Mouse (Mus musculus) layer of hippocampus, postnatal 36 days (tissue): ENCODE measurements around the gene 4930415O20Rik. TPM values are rescaled to one million over a fixed set of nuclear protein-coding genes. Genes with fewer than 3 reads are reported as not detected.
"Not testable (repeated sequence)": the region's sequence is repeated elsewhere in the genome, so short reads cannot be mapped to it uniquely, and the experiment has no call there.

Experiments
- DNase-seq, 2 experiments: peaks; one replicate each; pipeline ENCODE4 v3.0.0; 2022
- total RNA-seq, 2 experiments: library from RNA; stranded (reverse); gene quantifications; 2 replicates each; pipeline ENCODE4 v1.2.3; 2021

Gene 4930415O20Rik
- total RNA-seq, 2 experiments from 2014 or later, result not detected

DNA sequence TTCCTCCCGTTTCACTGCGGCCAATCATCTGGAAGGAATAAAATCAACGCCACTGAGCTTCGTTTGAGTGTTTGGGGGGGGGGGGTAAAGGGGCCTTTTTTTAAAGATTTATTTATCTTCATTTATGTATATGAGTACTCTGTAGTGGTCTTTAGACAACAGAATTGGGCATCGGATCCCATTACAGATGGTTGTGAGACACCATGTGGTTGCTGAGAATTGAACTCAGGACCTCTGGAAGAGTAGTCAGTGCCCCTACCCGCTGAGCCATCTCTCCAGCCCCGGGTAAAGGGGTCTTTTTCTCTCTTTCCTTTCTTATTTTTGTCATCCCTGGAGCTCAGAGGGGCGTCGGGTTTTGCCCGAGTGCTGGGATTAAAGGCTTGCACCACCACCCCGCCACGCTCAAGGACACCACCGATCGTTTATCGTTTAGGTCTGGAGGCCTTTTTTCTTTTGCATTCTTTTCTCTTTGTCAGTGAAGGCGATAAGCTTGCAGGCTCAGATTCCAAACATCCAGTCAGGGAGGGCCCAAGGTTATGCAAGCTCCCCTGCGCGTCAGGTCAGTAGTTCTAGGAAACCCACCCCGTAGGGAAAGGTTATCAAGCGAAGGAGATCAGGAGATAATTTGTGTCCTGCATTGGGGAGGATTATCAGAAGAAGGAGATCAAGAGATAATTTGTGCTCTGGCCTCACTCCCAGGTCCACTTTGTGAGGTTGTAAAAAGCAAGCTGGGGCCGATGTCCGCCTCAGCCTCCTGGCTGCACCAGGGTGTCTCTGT is 2.4 kb upstream of the 4930415O20Rik start:
- DNase-seq, result no peak

DNA sequence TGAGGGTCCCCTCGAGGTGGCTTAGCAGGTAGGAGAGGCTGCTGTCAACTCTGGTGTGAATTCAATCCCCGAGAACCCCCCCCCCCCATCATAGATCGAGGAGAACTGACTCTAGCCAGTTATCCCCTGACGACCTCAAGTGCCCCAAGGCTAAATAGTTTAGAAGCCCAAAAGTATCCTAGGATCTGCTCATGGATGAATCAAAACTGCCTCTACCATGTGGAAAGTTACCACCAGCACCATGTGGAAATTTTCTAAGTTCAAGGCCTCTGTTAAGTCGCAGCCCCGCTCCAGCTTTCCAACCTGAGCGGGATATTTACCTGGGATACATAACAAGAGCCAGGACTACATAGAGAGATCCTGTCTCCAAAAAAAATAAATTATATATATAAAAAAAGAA is 1.6 kb upstream of the 4930415O20Rik start:
- no peak for DNase-seq

DNA sequence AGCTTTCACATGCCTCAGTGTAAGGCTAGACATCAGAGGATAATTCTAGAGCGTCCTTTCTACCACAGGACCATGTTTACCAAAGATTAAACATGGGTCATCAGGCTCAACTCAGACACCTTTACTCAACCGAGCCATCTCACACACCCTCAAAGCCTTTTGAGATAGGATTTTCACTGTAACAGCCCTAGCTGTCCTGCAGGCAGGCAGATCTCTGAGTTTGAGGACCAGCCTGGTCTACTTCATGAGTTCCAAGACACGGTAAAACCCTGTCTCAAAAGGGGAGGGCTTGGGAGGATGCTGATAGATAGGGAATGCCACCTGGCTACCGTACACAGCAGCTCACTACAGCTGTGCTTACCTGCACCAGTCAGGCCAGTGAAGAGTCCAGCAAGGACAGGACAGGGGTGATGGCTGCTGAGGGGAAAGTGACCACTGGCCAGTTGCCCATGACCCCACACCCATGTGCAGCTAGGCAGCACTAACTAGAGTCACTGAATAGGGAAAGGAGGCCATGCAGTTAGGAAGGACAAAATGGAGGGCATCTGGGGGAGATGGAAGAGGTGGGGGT is 924 bp upstream of the 4930415O20Rik start:
- DNase-seq, result no peak

DNA sequence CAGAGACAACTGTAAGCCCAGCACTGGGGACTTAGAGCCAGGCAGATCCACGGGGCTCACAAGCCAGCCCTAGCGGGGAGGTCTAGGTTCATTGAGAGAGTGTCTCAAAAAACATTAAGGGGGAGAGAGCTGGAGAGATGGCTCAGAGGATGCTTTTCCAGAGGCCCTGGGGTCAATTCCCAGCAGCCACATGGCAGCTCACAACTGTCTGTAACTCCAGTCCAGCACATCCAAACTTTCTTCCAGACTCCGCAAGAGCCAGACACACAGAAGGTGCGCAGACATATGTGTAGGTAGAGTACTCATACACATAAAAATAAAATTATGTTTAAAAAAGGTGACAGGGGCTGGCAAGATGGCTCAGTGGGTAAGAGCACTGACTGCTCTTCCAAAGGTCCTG is 2.5 kb downstream of the 4930415O20Rik start:
- no peak for DNase-seq

DNA sequence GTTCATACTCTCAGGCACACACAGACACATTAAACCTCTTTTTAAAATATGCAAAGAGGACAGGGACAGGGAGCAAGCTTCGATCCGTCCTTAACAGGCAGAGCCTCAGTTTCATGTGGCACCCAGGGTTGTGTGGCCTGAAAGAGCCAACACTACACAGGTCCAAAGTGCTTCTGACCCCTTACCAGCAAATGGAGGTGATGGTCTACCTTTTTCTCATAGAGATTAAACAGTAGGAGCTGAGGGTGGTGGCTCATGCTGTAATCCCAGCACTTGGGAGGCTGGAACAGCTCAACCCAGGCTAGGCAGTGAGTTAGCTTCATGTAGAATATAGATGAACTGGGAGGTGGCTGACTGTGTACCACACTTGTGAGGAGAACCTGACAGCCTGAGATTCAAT is 8.5 kb downstream of the 4930415O20Rik start:
- no peak for DNase-seq

DNA sequence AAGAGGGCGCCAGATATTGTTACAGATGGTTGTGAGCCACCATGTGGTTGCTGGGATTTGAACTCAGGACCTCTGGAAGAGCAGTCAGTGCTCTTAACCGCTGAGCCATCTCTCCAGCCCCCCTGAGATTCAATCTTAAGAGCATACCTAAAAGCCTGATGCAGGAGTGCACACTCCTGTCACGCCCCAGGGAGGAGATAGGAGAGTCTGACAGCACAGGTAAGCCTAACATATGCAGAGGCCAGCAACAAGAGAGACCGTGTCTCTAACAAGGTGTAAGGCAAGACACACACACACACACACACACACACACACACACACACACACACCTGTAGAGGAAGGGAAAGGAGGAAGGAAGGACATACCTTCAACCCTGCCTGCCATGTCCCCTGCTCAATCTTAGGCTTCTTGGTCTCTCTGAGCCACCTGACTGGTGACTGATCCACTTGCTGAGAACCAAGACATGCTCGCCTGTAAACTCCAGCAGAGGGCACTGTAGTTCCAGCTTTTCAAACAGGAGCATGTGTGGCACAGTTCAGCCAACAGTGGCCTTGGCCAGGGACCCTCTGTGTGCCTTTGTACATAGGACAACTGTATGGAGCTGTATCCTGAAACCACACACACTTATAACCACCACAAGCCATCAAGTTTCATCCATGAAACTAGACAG is 9.1 kb downstream of the 4930415O20Rik start:
- peak; percentile 60 to 67 for DNase-seq

DNA sequence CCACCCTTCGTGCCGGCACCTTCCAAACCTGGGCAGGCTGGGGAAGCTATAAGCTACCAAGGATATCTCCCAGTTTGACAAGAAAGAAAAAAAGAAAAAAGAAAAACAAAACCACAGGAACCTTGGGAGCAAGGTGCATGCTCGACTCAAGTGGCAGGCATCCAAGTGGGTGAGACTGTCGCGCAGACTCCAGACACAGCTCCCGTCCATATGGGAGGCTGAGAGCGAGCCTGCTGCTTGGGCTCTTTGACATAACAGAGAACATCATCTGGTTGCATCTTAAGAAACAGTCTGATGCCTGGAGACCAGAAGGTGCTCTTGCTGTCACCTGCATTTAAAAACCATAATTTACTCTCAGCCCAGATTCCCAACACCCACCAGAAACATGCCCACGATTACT is 11.6 kb downstream of the 4930415O20Rik start:
- no peak for DNase-seq

DNA sequence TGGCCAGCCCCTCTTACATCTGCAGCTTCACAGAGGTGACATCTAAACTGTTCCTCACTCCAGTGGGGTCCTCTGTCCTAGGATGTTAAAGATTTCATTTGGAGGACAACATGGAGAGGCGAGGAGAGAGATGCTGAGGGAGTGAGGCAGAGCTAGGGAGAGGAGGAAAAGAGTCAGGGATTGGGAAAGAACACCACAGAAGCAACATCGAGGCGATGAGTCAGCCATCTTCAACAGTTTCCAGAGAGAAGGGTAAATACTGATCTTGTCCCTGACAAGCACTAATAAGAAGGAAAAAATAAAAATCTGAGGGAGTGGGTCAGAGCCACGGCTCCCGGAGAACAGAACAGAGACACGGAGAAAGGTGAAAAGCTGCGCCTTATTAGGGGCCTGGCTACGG is 12.2 kb downstream of the 4930415O20Rik start:
- DNase-seq, result no peak

DNA sequence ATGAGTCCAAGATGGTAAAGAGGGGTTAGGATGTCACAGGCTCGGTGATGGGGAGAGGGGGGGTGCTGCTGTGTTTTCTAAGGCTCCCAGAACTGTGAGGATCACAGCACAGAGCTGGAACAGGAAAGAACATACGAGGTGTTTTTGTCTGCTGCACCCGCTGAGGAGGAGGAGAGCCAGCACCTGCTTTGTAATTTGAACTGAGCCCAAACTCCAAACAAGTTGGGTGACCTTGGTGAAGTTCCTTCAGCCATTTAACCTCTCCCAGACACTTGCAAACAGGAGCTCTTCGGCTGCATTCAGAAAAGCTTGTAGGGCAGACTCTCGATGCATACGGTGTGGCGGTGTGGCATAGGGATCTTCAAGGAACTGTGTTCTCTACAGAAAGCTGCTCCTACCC is 14.6 kb downstream of the 4930415O20Rik start:
- DNase-seq, result no peak

DNA sequence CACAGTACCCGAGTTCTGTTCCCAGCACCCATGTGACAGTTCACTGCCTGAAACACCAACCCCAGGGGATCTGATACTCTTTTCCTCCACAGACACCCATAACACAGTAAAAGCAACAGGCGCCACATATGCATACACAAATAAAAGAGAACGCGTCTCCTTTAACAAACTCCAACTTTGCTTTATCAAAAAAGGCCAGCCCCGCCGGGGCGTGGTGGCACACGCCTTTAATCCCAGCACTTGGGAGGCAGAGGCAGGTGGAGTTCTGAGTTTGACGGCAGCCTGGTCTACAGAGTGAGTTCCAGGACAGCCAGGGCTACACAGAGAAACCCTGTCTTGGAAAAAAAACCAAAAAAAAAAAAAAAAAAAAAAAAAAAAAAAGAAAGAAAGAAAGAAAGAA is 15.3 kb downstream of the 4930415O20Rik start:
- not testable (repeated sequence) for DNase-seq

DNA sequence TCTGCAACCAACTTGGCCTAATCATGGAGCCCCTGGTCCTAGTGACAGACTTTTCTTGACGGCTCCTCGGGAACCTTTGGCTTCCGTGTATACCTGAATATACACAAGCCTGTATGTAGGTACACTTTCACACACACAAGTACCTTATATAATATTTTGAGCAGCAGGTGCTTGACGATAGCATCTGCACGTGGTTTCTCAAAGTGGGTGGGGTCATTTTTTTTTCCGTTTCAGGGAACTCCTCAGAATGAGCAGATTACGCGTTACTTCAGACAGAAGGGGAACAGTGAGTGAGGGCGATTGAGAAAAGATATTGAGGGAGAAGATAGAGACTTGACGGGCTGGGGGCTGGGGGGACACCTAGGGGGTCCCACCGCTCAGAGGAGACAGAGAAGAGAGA is 16.9 kb downstream of the 4930415O20Rik start:
- DNase-seq, result no peak

DNA sequence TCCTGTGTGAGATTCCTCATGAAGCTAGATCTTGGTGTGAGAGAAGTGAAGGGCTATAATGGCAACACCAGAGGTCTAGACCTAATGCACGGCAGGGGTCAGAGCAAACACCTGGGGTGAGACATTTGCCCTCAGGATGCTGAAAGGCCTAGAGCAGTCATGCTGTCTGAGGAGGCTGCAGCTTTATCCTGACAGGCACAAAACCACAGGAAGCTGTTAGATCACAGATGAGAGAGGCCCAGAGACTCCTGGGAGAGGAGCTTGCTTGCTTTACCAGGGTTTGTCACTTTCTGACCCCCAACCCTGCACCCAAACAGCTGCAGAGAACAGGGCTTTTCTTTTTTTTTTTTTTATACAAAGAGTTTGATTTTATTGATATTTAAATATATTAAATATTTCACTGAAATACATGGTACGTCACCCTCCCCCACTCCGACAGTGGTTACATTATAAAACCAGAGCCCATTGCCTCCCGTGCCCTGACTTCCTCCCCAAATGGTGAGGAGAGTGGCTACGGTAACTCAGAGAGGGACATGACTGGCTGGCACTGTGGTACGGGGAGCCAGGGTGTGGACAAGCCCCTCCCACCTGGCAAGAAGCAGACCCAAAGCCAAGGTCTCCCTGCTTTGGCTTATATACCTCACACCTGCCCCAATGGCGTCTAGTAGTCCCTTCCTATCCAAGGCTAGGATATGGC is 19.0 kb downstream of the 4930415O20Rik start:
- DNase-seq, result no peak

DNA sequence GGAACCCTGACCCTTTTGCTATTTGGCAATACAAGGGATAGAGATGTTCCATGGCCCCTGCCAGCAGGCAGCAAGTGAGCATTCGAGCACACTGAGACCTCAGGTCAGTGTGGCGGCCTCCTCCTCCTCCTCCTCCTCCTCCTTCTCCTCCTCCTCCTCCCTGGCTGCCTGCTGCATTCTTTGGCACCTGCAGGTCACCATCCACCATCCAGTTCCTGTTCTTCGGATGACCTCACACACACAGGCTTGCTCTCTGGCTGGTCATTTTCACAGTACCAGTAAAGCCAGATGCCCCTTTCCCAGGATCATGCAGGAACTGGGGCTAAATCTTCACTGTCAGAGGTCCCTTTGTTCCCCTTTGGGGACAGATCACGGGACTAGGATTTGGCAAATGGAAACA is 20.6 kb downstream of the 4930415O20Rik start:
- DNase-seq, result no peak

DNA sequence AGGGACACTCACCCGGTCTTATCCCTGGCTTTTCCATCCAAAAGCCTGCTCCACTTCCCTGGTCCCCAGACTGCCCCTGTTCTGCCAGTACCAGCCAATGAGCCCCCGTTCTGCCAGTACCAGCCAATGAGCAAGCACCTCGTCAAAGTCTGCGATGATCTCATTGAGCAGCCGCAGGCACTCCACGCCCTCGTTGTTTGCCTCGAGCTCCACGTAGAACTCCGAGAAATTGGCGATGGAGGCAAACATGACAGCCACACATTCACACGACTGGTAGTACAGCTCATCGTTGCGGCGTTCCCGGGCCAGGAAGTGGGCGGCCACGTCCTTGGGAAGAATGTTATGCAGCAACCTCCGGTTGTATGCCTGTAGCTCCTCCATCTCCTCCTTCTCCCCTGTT is 23.4 kb downstream of the 4930415O20Rik start:
- peak; percentile 40 to 41 for DNase-seq

DNA sequence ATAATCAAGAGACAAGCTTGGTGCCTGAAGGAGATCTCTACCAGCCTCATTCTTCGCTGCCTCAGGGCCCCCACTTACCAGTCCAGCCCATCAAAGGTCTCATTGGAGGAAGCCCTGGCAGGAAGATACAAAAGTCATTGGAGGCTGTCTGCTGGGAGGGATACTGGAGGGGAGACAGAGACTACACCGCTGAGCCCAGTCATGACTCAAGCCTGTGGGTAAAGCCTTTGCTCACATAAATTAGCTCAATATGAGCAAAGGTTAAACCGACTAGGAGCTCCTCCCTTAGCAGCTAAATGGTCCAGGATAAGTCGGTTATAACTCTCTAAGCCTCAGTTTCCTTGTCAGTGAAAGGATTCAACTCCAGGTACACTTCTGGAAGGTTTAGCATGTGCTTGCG is 24.2 kb downstream of the 4930415O20Rik start:
- no peak for DNase-seq

DNA sequence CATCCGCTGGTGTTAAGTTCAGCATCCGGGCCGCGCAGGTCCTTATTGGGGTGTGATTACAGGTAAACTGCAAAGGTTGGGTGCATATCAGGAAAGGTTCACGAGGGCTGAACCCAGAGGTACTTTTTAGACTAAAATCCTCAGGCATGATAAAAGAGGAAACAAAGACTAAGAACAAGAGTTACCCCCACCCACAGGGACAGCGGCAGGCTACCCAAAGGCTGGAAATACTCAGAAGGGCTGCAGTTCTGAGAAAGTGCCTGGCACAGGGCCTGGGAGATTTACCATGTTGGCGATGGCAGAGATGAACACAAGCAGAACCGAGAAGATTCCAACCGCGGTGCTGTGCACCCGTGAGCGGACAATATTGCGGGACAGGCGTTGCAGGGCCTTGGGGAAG is 25.8 kb downstream of the 4930415O20Rik start:
- DNase-seq, result no peak

DNA sequence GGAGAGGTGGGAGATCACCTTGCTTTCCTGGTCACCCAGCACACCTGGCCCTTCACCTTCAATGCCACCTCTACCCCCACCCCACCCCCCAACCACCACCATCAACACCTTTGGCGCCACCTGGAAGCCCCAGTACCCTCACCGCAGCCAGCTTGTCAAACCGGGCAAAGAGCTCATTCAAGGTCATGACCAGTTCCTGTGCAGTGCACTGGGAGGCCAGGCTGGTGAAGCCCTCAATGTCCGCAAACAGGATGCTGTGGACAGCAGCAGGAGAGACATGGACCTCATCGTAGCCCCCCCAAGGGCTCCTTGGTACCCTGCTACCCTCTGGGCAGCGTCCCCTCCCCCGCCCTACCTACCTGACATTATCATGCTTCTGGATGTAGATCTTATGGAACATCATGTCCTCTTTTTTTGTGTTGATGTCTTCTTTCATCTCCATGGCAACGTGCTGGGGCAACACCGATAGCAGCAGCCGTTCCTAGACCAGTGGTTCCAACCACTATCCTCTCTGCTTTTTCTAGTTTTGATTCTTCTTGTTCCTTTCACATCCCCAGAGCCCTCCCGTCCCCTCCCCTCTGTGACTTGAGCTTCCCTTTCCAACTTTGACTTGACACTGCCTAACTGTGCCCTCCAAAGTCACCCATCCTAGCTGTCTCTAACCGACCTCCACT is 29.4 kb downstream of the 4930415O20Rik start:
- DNase-seq, result no peak

DNA sequence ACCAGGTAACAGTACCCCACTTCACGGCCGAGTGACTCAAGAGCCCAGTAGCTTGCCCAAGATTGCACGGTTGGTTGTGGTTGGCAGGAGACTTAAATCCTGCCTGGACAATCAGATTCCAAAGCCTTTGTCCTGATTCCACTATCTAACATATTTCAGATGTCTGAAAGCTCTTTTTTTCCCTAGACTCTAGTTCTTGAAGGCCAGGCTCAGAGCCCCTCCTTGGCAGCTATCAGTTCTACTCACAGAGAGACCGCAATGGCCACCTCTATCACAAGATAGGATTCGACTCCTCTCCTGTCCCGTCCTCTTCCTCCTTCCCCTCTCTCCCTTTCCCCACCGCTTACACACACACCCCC is 31.0 kb downstream of the 4930415O20Rik start:
- no peak for DNase-seq

DNA sequence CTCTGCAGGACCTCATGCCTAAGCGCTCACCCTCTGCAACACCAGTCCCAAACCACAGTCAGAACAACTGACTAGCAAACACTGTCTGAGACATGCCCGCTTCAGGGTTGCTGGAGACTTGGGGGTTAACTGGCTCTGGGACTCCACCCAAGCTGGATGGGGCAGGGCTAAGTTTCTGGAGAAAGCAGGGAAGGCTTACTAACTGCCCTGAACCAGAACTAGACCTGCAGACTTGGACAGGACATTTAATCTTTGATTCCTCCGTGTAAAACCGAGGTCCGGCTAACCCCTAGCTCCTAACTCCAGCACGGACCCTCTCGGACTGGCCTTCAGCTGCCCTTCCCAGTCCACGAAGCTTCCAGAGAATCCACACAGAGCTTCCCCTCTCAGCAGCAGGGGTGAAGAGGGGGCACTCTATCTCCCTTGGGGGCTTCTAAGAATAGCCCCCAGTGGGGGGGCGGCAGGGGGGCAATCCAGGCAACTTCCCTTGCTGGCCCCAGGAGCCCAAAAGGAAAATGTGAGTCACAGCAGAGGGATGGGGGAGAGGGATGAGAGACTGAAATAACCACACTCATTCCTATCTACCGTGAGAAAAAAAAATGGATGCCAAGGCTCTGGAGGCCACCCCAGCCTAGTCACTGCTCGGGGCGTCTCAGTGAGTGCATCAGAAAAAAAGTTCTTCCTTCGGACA is 31.5 kb downstream of the 4930415O20Rik start:
- no peak for DNase-seq

DNA sequence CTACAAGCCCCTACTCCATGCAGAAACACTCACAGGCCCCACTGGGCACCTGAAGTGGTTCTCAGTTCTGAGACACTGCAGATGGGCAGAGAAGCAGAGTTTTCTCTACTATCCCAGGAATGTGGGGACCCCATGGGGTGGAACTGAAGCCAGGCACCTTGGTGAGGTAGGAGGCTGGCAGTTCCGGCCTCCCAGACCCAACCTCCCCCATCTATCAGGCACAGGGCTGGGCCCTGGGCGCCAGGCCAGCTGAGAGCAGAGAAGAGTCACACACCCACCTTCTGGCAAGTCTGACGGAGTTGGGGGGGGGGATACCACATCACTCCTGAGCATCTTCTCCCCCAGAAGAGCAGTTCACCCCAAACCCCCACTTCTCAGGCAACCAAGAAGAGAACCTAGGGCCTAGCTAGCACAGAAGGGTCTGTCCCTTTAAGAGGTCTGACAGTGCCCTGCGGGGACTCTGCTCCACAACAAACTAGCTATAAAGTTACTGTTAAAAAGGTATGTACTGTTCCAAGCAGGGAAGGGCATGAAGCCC is 32.2 kb downstream of the 4930415O20Rik start:
- DNase-seq, result no peak

DNA sequence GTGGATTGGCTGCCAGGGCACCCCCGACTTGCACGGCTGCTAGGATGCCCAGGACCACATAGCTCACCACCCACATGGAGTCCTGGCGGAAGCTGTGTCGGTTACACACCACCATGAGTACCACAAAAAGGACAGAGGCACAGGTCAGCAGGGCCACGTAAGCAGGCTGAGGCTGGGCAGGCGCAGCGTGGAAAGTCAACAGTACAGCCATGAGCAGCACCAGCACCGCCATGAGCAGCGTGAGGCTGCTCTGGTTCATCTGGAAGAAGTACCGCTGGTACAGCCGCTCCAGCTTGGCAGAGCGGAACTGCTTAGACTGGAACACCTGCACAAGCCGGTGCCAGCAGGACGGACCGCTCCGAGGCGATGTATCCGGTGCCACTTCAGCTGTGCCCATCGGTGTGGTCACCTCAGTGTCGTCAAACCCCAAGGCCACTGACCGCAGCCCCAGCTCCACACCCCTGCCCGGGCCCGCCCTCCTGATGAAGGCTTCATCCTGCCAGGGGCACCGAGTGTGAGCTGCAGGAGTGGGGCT is 33.3 kb downstream of the 4930415O20Rik start:
- no peak for DNase-seq
